Mouse (Mus musculus): ENCODE measurements around the gene B230307C23Rik. TPM values are rescaled to one million over a fixed set of nuclear protein-coding genes. Genes with fewer than 3 reads are reported as not detected.
A peak's percentile ranks its signal among the peaks of the same experiment; 100 is the strongest.
"Not testable (repeated sequence)": the region's sequence is repeated elsewhere in the genome, so short reads cannot be mapped to it uniquely, and the experiment has no call there.

B230307C23Rik gene
- total and polyA plus RNA-seq, 3 experiments: 3.1 to 4.7 (median 3.7) TPM

DNA sequence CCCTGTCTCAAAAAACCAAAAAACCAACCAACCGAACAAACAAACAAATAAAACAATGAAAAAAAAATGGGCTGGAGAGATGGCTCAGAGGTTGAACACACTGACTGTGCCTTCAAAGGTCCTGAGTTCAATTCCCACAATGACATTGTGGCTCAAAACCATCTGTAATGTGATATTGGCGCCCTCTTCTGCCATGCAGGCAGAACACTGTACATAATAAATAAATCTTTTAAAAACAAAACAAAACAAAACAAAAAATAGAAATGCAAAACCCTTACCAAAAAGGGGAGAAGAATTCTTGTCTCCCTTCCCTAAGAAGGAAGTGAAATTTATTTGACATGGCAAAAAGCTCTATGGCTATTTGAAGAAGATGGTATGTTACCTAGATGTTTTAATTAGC is 5.6 kb upstream of the B230307C23Rik start:
- no peaks in the 10 kb centered on the region; the same call in 1 of the 2 replicates for H3K36me3 ChIP-seq (ENCODE audit: control insufficient read depth, insufficient read depth, low read length)
- no peak for DNase-seq
- no peak overlapping the region for H3K27ac ChIP-seq
- WGBS: 77% methylated on average over 2 of the region's 2 CpGs
- TF ChIP-seq EP300 (IDR thresholded peaks at IDR 0.05; ENCODE audit: insufficient read depth, low read depth, low read length) (no peak), CTCF (IDR thresholded peaks at IDR 0.05) (peak; percentile 54), POLR2A (IDR thresholded peaks at IDR 0.05; ENCODE audit: insufficient read depth, low read depth, low read length) (no peak)
- peaks cover 3% of the 10 kb centered on the region for H3K4me1 ChIP-seq (ENCODE audit: control insufficient read depth, insufficient read depth, low read length)
- no peaks in the 10 kb centered on the region for H3K27me3 ChIP-seq (ENCODE audit: control insufficient read depth, insufficient read depth, low read length)
- H3K9ac ChIP-seq (ENCODE audit: low read depth, low read length): no peak overlapping the region
- H3K4me3 ChIP-seq: no peak overlapping the region
- no peaks in the 10 kb centered on the region for H3K79me2 ChIP-seq (replicated peaks; ENCODE audit: control insufficient read depth, insufficient read depth, low read length)
- intact Hi-C loops (cut with DNase I): no loop called here

DNA sequence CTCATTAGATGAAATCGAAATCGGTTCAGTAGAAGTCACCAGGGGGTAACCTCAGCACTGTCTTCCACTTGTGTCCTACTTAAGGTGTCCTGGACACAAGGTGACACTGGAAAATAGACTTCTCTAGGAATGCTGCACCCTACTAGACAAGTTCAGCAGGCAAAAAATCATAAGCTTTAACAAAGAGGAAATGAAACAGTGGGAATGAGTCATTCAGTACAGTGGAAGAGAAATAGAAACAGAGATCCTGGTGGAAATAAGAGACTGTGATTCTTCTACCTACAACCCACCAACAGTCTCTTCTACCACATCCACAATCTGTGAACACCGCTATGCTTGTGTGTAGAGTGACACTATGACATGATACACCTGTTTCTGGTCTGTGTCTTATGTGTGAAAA is 4.6 kb upstream of the B230307C23Rik start:
- H3K4me1 ChIP-seq (ENCODE audit: control insufficient read depth, insufficient read depth, low read length); H3K36me3 ChIP-seq (ENCODE audit: control insufficient read depth, insufficient read depth, low read length); H3K9ac ChIP-seq (ENCODE audit: low read depth, low read length); DNase-seq; H3K4me3 ChIP-seq; H3K27me3 ChIP-seq (ENCODE audit: control insufficient read depth, insufficient read depth, low read length); H3K27ac ChIP-seq; H3K79me2 ChIP-seq (replicated peaks; ENCODE audit: control insufficient read depth, insufficient read depth, low read length): not testable (repeated sequence)
- 70% methylated on average over 3 of the region's 3 CpGs for WGBS
- intact Hi-C loops (cut with DNase I): loop anchor here (2.0 kb wide), 1 partner anchor 188 kb away; no protein-coding TSS in a partner anchor

DNA sequence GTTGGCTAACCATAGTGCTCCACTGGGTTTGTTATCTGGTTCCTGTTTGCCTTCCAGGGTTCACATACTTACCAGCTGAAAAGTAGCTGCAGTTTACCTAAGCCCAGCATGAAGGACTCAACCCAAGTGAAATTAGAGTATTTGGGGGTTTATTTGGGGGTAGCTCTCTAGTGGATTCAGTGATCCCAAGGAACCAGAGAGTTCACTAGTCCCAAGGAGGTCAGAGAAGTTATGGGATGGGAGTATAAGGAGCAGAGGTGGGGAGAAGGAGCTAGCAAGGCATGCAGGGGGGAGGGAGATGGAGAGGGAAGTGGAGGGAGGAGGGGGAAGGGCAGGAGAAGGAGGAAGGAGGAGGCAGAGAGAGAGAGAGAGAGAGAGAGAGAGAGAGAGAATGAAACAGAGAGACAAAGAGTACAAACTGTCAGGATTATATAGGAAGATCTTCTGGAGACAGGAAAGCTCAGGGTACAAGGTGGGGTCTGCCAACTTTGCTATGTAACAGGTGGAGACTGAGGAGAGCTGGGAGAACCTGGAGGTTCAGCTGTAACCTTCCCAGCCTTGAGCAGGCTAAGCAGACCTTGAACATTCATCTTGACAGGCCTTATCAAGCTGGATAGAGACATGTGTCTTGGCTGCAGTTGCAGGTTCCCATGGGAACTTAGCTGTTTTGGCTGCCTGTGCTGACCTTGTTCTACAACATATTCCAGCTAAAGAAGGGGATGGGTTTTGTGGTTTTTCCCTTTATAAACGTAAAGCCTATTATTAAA is 1.1 kb upstream of the B230307C23Rik start:
- peak; percentile 56 to 75 for DNase-seq
- intact Hi-C loops (cut with DNase I): loop anchor here (5.0 kb wide), 1 partner anchor 144 kb away; the partner anchor contains the start of gene Prdm15
- H3K4me1 ChIP-seq (ENCODE audit: control insufficient read depth, insufficient read depth, low read length): peaks cover 3% of the 10 kb centered on the region
- H3K27ac ChIP-seq: peak overlapping the region; percentile 94
- peaks cover 3% of the 10 kb centered on the region; the same call in 1 of the 2 replicates for H3K36me3 ChIP-seq (ENCODE audit: control insufficient read depth, insufficient read depth, low read length)
- no peaks in the 10 kb centered on the region for H3K27me3 ChIP-seq (ENCODE audit: control insufficient read depth, insufficient read depth, low read length)
- TF ChIP-seq POLR2A (IDR thresholded peaks at IDR 0.05; ENCODE audit: insufficient read depth, low read depth, low read length) (no peak), EP300 (IDR thresholded peaks at IDR 0.05; ENCODE audit: insufficient read depth, low read depth, low read length) (0 out of 2 replicates have a peak, but pooled peaks have one; percentile 17)
- no peaks in the 10 kb centered on the region for H3K79me2 ChIP-seq (replicated peaks; ENCODE audit: control insufficient read depth, insufficient read depth, low read length)
- WGBS: 7% methylated on average over 1 of the region's 1 CpGs
- no peak overlapping the region; the same call in 1 of the 2 replicates for H3K9ac ChIP-seq (ENCODE audit: low read depth, low read length)
- H3K4me3 ChIP-seq: peak overlapping the region; percentile 57

DNA sequence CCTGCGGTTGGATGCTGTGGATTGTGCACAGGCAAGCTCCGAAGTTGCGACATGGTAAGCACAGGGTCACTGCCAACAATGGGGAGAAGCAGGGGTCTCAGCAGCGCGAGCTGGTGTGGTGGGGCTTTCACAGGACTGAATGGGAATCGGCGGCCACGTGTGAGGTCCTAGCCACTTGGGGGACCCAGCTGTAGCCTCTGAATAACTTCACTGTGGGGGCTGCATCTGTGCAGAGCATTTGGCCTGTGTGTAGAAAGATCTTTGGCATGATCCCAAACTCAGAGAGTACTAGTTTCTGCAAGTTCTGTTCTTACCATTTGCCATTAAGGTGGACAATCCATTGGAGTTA is 242 bp downstream of the B230307C23Rik start:
- intact Hi-C loops (cut with DNase I): loop anchor here (1.0 to 5.0 kb wide), 2 partner anchors 35 to 145 kb away; partner anchors contain the start of genes C2cd2, Prdm15 and Zbtb21
- H3K4me3 ChIP-seq: peak overlapping the region; percentile 57
- H3K4me1 ChIP-seq (ENCODE audit: control insufficient read depth, insufficient read depth, low read length); H3K36me3 ChIP-seq (ENCODE audit: control insufficient read depth, insufficient read depth, low read length); H3K79me2 ChIP-seq (replicated peaks; ENCODE audit: control insufficient read depth, insufficient read depth, low read length); H3K27me3 ChIP-seq (ENCODE audit: control insufficient read depth, insufficient read depth, low read length); DNase-seq: not testable (repeated sequence)
- H3K9ac ChIP-seq (ENCODE audit: low read depth, low read length): peak overlapping the region; percentile 41
- WGBS: 0% methylated on average over 8 of the region's 8 CpGs
- H3K27ac ChIP-seq: peak overlapping the region; percentile 94

DNA sequence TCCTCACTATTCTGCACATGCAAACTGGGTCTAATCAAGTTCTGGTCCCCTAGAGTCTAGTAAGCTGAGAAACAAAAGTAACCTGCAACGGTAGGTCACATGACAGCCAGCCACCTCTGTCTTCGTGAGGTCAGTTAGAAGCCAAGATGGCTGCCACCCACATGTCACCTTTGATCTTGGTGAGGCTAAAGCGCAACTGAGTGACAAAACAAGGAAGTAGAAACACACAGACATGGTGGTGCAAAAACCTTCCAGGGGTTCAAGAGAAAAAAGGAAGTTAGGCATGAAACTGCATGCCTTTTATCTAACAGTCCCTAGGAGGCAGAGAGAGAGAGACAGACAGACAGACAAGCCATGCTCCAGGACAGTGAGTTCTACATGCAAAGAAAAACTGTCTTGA is 25.0 kb downstream of the B230307C23Rik start:
- intact Hi-C loops (cut with DNase I): no loop called here
- Histone ChIP-seq H3K4me3 (no peak overlapping the region), H3K36me3 (ENCODE audit: control insufficient read depth, insufficient read depth, low read length) (no peaks in the 10 kb centered on the region), H3K27ac (no peak overlapping the region), H3K27me3 (ENCODE audit: control insufficient read depth, insufficient read depth, low read length) (no peaks in the 10 kb centered on the region), H3K9ac (ENCODE audit: low read depth, low read length) (no peak overlapping the region), H3K4me1 (ENCODE audit: control insufficient read depth, insufficient read depth, low read length) (no peaks in the 10 kb centered on the region), H3K79me2 (replicated peaks; ENCODE audit: control insufficient read depth, insufficient read depth, low read length) (no peaks in the 10 kb centered on the region)
- 97% methylated on average over 3 of the region's 3 CpGs for WGBS
- TF ChIP-seq CTCF (IDR thresholded peaks at IDR 0.05) (no peak), POLR2A (IDR thresholded peaks at IDR 0.05; ENCODE audit: insufficient read depth, low read depth, low read length) (no peak), EP300 (IDR thresholded peaks at IDR 0.05; ENCODE audit: insufficient read depth, low read depth, low read length) (no peak)
- DNase-seq: no peak

DNA sequence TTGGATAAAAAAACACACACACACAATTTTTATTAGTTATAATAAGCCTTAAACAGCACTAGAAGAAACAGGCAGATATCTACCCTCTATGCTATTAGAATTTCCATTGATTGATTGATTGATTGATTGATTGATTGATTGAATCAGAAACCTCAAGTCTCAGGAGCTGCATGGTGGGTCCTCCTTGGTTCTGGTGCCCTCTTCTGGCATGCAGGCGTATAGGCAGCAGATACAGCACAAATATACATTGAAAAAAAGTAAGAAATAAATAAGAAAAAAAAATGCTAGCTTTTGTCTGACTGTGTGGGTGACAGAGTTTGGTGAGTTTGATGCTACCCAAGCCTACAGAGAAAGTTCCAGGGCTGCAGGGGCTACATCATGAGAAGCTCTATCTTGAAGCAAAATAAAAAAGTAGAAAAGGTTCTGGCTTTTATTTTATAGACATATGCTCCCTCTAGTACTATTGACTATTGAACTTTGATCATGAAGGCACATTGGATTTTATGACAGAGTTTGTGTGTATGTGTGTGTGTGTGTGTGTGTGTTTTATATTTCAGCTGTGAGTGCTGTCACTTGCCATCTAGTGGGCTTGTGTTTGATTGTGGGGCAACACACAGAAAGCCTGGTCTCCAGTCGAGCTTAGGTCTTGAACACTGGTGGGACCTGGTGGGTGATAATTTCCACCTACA is 25.7 kb downstream of the B230307C23Rik start:
- no peak overlapping the region for H3K4me3 ChIP-seq
- no peaks in the 10 kb centered on the region for H3K4me1 ChIP-seq (ENCODE audit: control insufficient read depth, insufficient read depth, low read length)
- H3K27me3 ChIP-seq (ENCODE audit: control insufficient read depth, insufficient read depth, low read length): no peaks in the 10 kb centered on the region
- no peaks in the 10 kb centered on the region for H3K36me3 ChIP-seq (ENCODE audit: control insufficient read depth, insufficient read depth, low read length)
- WGBS: 72% methylated on average over 2 of the region's 2 CpGs
- H3K27ac ChIP-seq: no peak overlapping the region
- H3K9ac ChIP-seq (ENCODE audit: low read depth, low read length): no peak overlapping the region
- intact Hi-C loops (cut with DNase I): no loop called here
- TF ChIP-seq POLR2A (IDR thresholded peaks at IDR 0.05; ENCODE audit: insufficient read depth, low read depth, low read length) (no peak), CTCF (IDR thresholded peaks at IDR 0.05) (peak; percentile 55)
- DNase-seq: no peak
- no peaks in the 10 kb centered on the region for H3K79me2 ChIP-seq (replicated peaks; ENCODE audit: control insufficient read depth, insufficient read depth, low read length)

DNA sequence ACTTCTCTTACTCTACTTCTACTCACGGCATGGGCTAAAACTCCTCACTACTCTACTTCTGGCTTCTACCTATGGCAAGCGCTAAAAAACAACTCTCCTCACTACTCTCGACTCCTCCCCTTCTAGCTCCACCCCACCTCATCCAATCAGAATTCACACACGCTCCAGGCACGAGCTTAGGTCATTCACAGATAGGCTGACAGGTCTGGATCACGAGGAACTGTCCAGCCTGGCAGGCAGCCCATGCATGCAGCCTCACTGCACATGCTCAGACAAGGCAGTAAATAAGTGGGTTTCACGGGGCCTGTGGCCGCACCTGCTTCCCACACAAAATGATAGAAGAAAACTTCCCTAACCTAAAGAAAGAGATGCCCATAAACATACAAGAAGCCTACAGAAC is 29.1 kb downstream of the B230307C23Rik start:
- WGBS: 78% methylated on average over 8 of the region's 8 CpGs
- H3K4me1 ChIP-seq (ENCODE audit: control insufficient read depth, insufficient read depth, low read length); H3K79me2 ChIP-seq (replicated peaks; ENCODE audit: control insufficient read depth, insufficient read depth, low read length); H3K27me3 ChIP-seq (ENCODE audit: control insufficient read depth, insufficient read depth, low read length); H3K9ac ChIP-seq (ENCODE audit: low read depth, low read length); H3K4me3 ChIP-seq; DNase-seq; H3K27ac ChIP-seq; intact Hi-C loops (cut with DNase I); H3K36me3 ChIP-seq (ENCODE audit: control insufficient read depth, insufficient read depth, low read length): not testable (repeated sequence)

DNA sequence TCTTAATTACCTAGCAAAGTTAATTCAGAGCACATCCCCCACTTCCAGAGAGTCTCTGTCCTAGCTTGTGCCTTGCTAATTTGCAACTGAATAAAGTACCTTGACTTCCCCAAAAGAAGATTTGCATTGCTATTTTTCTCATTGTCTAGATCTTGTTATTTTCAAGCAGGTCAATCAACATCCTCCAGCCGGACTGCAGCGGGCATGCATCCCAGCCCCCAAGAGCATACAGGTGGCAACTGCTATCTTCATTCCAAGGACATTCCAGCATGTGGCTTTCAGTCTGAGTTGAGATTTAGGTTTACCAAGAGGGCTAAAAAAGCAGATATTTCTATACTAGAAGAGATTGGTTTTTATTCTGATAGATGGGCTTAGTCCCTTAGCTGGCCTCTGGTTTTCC is 37.9 kb downstream of the B230307C23Rik start:
- H3K9ac ChIP-seq (ENCODE audit: low read depth, low read length); H3K27me3 ChIP-seq (ENCODE audit: control insufficient read depth, insufficient read depth, low read length); H3K27ac ChIP-seq; DNase-seq; H3K4me1 ChIP-seq (ENCODE audit: control insufficient read depth, insufficient read depth, low read length); H3K79me2 ChIP-seq (replicated peaks; ENCODE audit: control insufficient read depth, insufficient read depth, low read length); H3K4me3 ChIP-seq; intact Hi-C loops (cut with DNase I); H3K36me3 ChIP-seq (ENCODE audit: control insufficient read depth, insufficient read depth, low read length): not testable (repeated sequence)
- WGBS: 96% methylated on average over 2 of the region's 2 CpGs

All from heart, adult 2 months (tissue).